Mouse (Mus musculus) neural tube, embryonic 11.5 days (tissue): ENCODE measurements around the gene Bricd5. TPM values are rescaled to one million over a fixed set of nuclear protein-coding genes. Genes with fewer than 3 reads are reported as not detected.

Experiments used
- ATAC-seq: fragments of 200-750 bp; cut with Nextera tagmentation; 2 replicates; pipeline ENCODE4 v1.8.0; 2017; ENCODE audit warnings: moderate number of reproducible peaks, mild to moderate bottlenecking, moderate TSS enrichment, moderate library complexity; ENCODE audit not compliant: insufficient read depth, low FRiP score, low TSS enrichment
- DNase-seq: peaks from one replicate; pipeline ENCODE4 v3.0.0-alpha.2; 2015; ENCODE audit warnings: low spot score
- H3K27ac ChIP-seq: fragments of 300-500 bp; sonication (generic); 2 replicates; pipeline ENCODE4 v1.5.1; 2014; ENCODE audit warnings: low read depth, mild to moderate bottlenecking, low read length
- H3K27me3 ChIP-seq: fragments of 300-500 bp; sonication (generic); 2 replicates; pipeline ENCODE4 v1.6.1; 2014; ENCODE audit warnings: mild to moderate bottlenecking, low read length, mixed read lengths; ENCODE audit not compliant: control insufficient read depth, insufficient read depth
- H3K36me3 ChIP-seq: fragments of 300-500 bp; sonication (generic); 2 replicates; pipeline ENCODE4 v1.6.1; 2014; ENCODE audit warnings: mild to moderate bottlenecking, low read length, moderate library complexity, mixed read lengths; ENCODE audit not compliant: control insufficient read depth, insufficient read depth
- H3K4me1 ChIP-seq: fragments of 300-500 bp; sonication (generic); 2 replicates; pipeline ENCODE4 v1.6.1; 2014; ENCODE audit warnings: low read length, mixed read lengths; ENCODE audit not compliant: control insufficient read depth, insufficient read depth
- H3K4me2 ChIP-seq: fragments of 300-500 bp; sonication (generic); 2 replicates; pipeline ENCODE4 v1.6.1; 2014; ENCODE audit warnings: low read depth, mild to moderate bottlenecking, moderate library complexity
- H3K4me3 ChIP-seq: fragments of 300-500 bp; sonication (generic); 2 replicates; pipeline ENCODE4 v1.5.1; 2014; ENCODE audit warnings: low read depth, low read length
- H3K9ac ChIP-seq: fragments of 300-500 bp; sonication (generic); 2 replicates; pipeline ENCODE4 v1.6.1; 2014; ENCODE audit warnings: mild to moderate bottlenecking, low read length
- H3K9me3 ChIP-seq: fragments of 300-500 bp; sonication (generic); 2 replicates; pipeline ENCODE4 v1.6.1; 2016; ENCODE audit warnings: low read length; ENCODE audit not compliant: control insufficient read depth
- WGBS: fragments of 180-500 bp; shearing (Covaris S2); extraction: QIAGEN DNeasy Blood & Tissue Kit; methylation state at CpG from one replicate; pipeline ENCODE4 v1.1.7; 2014; 5-methylcytosine and 5-hydroxymethylcytosine counted together
- polyA plus RNA-seq: library from polyadenylated mRNA; unstranded; fragments of >200 nt; fragmentation: Nextera tagmentation; extraction: Ambion mirVana; gene quantifications from 2 replicates; pipeline ENCODE4 v1.2.1, GENCODE M21; 2014

The Bricd5 gene
- polyA plus RNA-seq, 1 experiment from 2014 or later: 0.33 TPM

DNA sequence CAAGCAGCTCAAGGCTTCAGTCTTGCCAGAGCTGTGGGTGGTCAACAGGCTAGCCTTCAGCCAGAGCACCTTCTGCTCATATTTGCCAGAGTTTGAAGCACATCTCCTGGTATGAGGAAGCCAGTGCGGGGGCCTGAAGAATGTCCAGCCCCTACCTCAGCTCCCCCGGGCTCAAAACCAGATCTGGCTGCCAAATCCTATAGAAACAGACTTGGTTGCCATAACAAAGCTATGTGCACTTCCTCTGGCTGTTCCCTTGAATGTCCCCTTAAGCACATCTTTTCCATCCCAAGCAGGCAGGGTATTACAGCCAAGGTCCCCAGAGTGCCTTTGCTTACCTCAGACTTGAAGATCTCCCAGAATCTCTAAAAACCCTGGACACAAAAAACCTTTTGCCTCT lies 51.0 kb downstream of the Bricd5 start:
- Histone ChIP-seq H3K9ac (no peak overlapping the region), H3K9me3 (no peaks in the 10 kb centered on the region), H3K27me3 (no peaks in the 10 kb centered on the region), H3K4me1 (peaks cover 17% of the 10 kb centered on the region), H3K27ac (no peak overlapping the region), H3K4me2 (no peak overlapping the region), H3K36me3 (0 out of 2 replicates have a peak, but pooled peaks cover under 1% of the 10 kb centered on the region), H3K4me3 (no peak overlapping the region)
- 90% methylated on average over 2 of the region's 2 CpGs for WGBS
- ATAC-seq (no peak), DNase-seq (no peak)

Other genes with a start within 250 kb of the Bricd5 start
- gene Ccnf, start 222.4 kb upstream of the Bricd5 start, polyA plus RNA-seq: 87.6 and 92.1 TPM in 2 replicates
- gene Abca17, start 122.8 kb upstream of the Bricd5 start, polyA plus RNA-seq: 0.24 TPM in 1 of 2 replicates, not detected in the other
- gene Abca3, start 121.9 kb upstream of the Bricd5 start, polyA plus RNA-seq: 15.3 and 20.1 TPM in 2 replicates
- gene Rnps1, start 59.3 kb upstream of the Bricd5 start, polyA plus RNA-seq: 370 and 385 TPM in 2 replicates
- gene Eci1, start 47.2 kb upstream of the Bricd5 start, polyA plus RNA-seq: 54.1 and 61.5 TPM in 2 replicates
- 2.1 and 2.3 TPM in 2 replicates for gene Dnase1l2, start 30.8 kb upstream of the Bricd5 start, polyA plus RNA-seq
- gene E4f1, start 3.6 kb upstream of the Bricd5 start, polyA plus RNA-seq: 17.0 and 21.2 TPM in 2 replicates
- gene Pgp, start 3.5 kb upstream of the Bricd5 start, polyA plus RNA-seq: 65.0 and 65.2 TPM in 2 replicates
- 26.2 and 29.7 TPM in 2 replicates for gene Mlst8, start 5.2 kb downstream of the Bricd5 start, polyA plus RNA-seq
- gene Caskin1, start 14.7 kb downstream of the Bricd5 start, polyA plus RNA-seq: 7.4 and 8.4 TPM in 2 replicates
- 81.2 and 88.1 TPM in 2 replicates for gene Traf7, start 54.1 kb downstream of the Bricd5 start, polyA plus RNA-seq
- gene Rab26, start 60.3 kb downstream of the Bricd5 start, polyA plus RNA-seq: 1.2 and 1.7 TPM in 2 replicates
- gene Pkd1, start 76.0 kb downstream of the Bricd5 start, polyA plus RNA-seq: 20.6 and 29.0 TPM in 2 replicates
- 61.9 and 69.2 TPM in 2 replicates for gene Tsc2, start 158.7 kb downstream of the Bricd5 start, polyA plus RNA-seq
- gene Nthl1, start 158.8 kb downstream of the Bricd5 start, polyA plus RNA-seq: 13.8 and 15.7 TPM in 2 replicates
- gene Slc9a3r2, start 176.4 kb downstream of the Bricd5 start, polyA plus RNA-seq: 36.7 and 38.8 TPM in 2 replicates
- not detected in 2 replicates for gene Npw, start 184.6 kb downstream of the Bricd5 start, polyA plus RNA-seq
- 31.8 and 35.7 TPM in 2 replicates for gene Zfp598, start 195.8 kb downstream of the Bricd5 start, polyA plus RNA-seq
- gene Syngr3, start 216.1 kb downstream of the Bricd5 start, polyA plus RNA-seq: 14.6 and 18.1 TPM in 2 replicates
- gene Gfer, start 222.3 kb downstream of the Bricd5 start, polyA plus RNA-seq: 50.8 and 53.0 TPM in 2 replicates
- gene Noxo1, start 222.3 kb downstream of the Bricd5 start, polyA plus RNA-seq: 1.5 and 1.8 TPM in 2 replicates
- 110 and 131 TPM in 2 replicates for gene Tbl3, start 233.8 kb downstream of the Bricd5 start, polyA plus RNA-seq
- 0.57 TPM in 1 of 2 replicates, not detected in the other for gene Rnf151, start 244.2 kb downstream of the Bricd5 start, polyA plus RNA-seq
- 1,370 and 1,378 TPM in 2 replicates for gene Rps2, start 244.2 kb downstream of the Bricd5 start, polyA plus RNA-seq